Mouse (Mus musculus) frontal cortex, postnatal 36 days (tissue): ENCODE results near the gene Car2.

Experiments used
- DNase-seq, 2 experiments: peaks; one replicate each; pipeline ENCODE4 v3.0.0; 2022; ENCODE audit warnings: low spot score in 2 of 2

Gene Car2

DNA sequence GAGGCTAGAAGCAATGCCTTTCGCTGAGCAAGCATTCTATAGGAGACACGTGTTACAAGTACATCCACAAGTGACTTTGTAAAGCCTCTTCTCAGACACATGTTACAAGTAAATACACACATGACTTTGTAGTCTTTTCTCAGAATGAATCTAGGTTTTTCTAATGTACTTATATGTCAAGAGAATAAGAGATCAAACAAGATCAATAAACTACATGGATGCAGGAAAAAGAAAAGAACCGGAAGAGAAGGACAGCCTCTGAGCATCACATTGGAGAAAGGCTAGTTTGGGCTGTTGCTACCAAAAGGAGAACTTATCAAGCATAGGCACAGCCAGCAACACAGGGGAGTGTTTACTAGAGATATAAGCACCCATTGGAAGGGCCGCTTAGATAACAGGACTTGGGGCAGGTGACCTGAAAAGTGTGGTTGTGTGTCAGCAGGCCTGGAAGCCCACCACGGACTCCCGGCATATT lies 7.3 kb upstream of the Car2 start:
- no peak for DNase-seq

DNA sequence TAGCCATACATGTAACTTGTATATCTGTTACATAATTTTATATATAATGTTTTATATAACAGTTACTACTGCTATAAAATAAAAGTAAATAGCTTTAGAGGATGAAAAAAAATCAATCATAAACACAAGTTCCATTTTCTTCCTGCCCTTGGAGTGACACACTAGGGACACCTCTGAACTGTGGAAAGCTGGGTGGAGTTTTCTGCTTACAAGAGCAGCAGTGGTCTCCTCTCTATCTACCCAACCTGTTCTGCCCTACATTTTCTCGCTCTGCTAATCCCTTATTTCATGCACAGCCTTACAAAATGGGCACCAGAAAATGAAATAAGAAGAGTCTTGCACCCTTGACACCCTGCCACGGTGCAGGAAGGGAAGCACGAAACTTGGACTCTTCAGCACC lies 6.8 kb upstream of the Car2 start:
- DNase-seq, result no peak

DNA sequence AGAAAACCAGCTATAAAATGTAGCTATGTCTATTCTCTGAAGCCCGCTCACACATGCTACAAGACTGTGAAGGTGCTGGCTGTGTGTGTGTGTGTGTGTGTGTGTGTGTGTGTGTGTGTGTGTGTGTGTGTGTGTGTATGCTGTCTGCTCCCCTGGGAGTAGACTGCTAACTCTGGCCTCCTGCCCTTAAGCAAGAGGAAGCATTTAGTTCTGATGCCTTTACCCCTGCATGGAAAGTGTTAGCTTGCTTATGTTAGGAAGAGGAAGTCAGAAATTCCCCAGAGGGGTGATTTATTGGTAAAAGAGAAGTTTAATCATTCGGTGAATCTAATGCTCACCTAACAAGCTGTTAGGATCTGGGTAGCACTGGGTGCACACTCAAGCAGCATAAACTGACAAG lies 5.8 kb upstream of the Car2 start:
- no peak for DNase-seq

DNA sequence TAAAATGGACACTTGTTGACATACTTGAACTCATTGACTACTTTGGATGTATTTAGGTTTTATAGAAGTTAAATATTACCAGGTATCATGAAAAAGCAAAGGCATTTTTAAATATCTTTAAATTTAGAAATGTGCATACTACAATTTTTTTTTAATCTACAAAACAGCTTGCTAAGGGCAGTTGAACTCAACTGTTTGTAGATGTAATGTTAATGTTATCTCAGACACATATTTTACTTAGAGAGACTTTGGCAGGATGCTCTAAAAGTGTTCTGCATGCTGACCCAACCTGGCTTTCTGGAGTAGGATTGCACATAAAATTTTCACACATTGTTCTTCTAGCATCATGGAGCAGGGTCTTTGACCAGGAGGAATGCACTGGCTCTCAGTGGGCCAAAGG lies 4.1 kb upstream of the Car2 start:
- DNase-seq, result no peak

DNA sequence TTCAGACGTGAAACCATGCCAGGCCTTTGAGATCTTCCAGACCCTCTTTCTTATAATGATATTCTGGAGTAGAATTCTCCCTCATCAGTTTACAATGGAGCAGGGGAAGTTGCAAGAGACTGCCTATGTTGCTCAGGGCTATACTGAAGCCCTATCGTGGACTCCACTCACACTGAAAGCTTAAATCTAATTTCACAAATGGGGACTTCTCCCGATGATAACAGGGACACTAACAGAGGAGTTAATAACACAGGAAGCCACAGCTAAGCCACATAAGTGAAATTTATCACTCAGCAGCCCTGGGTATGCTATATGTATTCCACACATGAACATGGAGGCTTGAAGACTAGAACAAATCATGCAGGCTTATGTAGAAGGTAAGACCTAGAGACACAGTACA lies 3.3 kb upstream of the Car2 start:
- DNase-seq, result no peak

DNA sequence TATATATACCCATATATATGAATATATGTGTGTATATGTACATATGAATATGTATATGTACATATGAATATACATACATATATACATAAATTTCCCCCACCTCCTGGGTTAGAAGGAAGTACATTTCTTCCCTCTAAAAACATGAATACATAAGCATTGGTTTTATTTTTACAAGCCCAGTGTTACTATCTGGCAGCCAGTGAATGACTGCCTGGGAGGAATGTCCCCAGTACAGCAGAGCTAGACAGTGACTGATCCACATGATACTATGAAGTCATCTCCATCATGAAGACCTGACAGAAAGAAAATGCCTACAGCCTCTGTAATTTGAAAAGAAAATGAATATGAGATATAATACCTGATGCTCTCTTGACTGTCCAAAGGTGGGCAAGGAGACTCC lies 1.2 kb upstream of the Car2 start:
- no peak for DNase-seq

DNA sequence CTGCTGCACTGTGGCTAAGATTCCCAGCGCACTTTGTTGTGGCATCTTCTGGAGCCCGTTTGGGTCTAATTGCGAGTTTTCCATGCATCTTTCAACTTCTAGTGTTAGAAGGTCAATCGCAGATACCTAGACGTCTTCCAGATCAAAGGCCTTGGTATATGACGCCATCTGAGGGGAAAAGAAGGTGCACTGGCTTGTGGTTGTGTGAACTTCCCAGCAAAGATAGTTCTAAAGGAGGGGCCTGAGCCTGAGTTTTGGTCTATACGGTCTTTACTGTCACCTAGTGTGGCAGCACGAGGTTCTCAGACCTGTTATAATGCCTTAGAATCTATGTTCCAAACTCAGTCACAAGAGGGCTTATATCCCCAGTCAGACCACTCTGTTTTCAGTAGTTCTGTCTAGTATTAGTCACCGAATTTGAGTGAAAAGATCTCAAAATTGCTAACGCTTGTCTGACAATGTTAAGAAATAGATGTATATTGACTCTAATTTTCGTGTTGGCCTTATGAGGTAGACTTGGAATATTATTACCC lies 1.1 kb downstream of the Car2 start:
- DNase-seq, result no peak

DNA sequence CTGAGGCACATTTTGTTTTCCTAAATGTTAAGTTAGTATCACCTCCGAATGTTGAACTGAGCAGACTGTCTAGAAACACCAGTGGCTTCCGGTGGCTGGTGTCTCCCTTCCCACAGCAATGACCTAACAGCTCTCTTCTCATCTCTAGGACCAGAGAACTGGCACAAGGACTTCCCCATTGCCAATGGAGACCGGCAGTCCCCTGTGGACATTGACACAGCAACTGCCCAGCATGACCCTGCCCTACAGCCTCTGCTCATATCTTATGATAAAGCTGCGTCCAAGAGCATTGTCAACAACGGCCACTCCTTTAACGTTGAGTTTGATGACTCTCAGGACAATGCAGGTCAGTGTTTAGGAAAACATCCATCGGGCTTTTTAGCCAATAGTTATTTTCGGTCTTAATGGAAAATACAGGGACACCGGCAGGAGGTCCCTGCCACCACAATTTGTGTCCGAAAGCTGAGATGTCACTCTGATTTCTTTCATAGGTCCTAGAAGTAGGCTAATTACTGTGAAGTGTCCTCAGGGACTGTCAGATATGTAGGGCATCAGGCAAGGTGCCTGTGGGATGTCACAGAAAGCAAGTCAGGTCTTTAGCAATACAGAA lies 1.7 kb downstream of the Car2 start:
- no peak for DNase-seq

DNA sequence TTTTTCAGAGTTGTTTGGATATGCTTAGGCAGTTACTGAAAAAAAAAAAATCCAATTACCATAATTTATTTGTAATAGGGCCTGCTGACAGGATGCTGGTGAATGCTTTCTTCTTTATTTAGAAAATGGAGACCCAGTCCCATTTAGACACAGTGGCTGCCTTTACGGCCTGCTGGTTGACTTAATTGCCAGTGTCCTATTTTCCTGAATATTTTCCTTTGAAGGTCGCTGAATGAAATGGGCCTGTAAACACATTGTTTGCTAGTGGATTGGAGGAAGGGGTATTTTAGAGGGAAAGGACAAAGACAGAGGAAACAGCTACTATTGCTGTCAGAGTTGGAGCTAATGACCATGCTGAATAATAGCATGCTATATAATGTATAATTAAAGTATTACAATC lies 2.5 kb downstream of the Car2 start:
- DNase-seq, result no peak

DNA sequence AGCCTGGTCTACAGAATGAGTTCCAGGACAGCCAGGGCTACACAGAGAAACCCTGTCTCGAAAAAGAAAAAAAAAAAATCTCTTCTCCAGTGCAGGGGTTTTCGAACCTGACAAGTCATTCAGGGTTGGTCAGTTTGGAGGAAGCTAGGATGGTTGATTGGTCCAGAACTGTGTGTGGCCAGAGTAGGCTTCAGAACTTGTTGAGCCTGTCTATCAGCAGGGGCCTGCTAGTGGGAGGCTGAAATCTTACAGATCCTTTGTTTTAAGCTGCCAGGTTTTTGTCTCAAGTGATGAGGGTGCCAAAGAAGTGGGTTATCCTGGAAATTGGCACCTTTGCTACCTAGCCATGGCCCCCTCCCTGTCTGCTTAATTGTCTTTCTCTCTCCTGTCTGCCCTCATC lies 3.0 kb downstream of the Car2 start:
- no peak for DNase-seq

DNA sequence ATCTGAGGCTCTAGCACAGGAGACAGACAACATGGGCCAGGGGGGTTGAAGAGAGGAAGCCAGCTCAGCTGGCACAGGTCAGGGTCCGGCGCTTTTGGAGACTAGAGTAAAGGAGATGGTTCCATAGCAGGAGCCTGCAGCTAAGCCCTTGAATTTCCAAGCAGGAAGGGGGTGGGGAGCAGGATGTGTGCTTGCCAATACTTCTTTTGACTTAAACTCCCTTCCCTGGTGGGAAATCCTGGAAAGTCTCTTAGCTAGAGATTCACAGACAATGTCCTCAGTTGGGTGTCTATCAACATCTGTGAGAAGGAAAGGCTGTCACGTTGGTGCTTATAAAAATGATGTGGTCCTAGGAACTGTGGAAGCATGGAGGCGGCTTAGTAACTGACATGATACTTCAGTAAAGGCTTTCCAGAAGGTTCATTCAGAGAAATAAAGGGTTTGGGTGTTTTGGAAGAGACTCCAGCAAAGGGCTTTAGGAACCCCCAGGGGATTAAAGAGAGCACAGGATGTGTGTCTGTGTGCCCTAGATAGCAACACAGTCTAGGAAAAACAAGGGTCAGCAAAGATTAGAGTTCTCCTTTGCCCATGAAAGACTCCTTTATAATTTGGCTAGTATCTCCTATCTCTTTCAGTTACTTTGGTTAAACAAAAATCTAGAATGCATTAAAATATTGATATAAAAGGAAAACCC lies 3.8 kb downstream of the Car2 start:
- no peak for DNase-seq

DNA sequence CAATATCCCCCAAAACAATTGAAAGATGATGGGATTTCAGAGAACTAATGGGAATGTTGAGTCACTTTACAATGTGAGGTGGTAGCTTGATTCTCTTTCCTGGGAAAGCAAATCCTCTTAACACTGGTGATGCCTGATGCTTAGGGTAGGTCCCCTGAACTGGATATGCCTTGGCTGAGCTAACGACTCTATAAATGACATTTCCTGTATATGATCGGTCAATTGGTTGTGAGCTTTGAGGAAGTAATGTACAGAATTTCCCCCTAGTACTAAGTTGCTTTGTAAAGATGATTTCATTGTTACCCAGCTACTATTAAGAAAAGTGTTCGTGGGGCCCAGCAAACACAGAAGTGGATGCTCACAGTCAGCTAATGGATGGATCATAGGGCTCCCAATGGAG lies 6.9 kb downstream of the Car2 start:
- DNase-seq, result no peak

DNA sequence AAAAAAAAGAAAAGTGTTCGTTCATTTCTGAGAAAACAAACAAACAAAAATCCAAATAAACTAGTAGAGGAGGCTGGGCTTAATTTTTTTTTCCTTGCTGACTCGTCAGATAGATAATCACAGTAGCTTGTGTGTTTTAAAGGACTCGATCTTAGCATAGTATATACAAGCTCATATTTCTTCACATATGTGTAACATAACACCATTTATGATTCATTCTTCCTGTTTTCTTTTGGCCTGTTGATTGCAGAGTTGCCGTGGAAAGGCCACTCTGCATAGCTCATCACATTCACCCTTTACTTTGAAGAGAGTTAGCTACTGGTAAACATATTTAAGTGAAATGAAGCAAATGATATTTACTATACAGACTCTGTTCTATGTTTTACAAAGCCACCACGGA lies 7.6 kb downstream of the Car2 start:
- no peak for DNase-seq

DNA sequence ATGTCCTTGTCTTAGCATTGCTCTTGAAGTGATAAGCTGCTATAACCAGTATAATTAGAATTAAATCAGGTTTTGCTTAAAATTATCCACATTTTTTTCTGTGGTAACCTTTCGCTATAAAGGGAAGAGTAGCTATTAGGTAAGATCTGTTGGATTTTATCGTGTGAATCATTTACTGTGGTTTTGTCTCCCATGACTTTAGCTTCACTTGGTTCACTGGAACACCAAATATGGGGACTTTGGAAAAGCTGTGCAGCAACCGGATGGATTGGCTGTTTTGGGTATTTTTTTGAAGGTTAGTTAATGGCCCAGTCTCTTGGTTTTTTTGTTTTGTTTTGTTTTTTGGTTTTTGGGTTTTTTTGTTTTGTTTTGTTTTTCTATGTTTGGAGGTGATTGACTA lies 9.3 kb downstream of the Car2 start:
- no peak for DNase-seq

DNA sequence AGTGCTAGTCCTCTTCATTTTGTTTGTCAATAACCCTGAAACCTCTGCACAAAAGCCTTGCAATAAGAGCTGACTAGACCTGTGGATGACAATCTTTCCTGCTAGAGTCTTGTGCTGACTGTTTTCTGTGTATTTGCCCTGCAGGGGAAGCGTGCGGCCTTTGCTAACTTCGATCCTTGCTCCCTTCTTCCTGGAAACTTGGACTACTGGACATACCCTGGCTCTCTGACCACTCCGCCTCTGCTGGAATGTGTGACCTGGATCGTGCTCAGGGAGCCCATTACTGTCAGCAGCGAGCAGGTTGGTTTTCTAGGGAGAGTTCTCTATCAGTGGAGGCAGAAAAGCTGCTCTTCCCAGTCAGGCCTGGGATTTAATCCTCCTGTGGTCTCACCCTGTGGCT lies 11.7 kb downstream of the Car2 start:
- DNase-seq, result no peak

DNA sequence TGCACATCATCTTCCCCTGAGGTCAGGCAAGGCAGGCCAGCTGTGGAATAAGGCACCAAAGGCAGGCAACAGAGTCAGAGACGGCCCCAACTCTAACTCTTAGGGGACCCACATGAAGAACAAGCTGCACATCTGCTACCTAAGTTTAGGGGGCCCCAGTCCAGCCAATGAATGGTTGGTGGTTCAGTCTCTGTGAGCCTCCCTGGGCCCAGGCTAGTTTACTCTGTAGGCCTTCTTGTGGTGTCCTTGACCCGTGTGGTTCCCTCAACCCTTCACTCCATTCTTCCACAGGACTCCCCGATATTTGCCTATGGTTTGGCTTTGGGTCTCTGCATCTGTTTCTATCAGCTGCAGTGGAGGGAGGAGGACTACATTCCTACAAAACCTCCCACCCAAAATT lies 17.3 kb downstream of the Car2 start:
- no peak for DNase-seq

DNA sequence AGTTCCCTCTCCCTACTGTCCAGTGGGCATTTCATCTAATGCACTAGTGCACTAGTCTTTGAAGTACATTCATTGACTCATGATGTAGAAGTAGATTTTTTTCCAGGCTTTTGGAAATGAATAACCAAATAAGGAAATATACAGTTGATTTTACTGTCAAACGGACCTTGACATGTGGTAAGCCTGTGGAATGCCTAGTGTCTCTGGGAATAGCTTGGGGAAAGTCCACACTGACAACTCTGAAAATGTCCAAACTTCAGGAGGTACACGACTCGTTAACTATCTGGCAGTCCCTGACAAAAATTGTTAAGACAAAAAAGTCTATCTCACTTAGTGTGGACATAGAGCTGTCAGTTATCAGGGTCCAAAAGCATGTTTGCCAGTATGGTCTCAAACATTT lies 18.1 kb downstream of the Car2 start:
- no peak for DNase-seq

DNA sequence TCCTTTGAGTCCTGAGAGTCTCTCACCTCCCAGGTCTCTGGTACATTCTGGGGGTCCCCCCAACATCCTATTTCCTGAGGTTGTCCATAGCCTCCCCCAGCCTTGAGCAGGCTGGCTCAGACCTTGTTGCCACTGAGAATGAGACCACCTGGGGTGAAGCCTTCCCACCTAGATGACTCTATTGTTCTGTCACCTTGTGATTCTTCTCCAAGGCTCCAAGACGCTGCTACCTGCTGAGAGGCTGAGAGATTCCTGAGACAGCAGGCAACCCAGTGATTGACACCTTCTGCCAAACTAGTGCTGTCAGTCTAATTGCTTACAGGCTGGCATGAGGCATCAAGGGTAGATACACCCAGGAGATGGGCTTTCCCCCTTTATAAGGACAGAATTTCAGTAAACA lies 21.2 kb downstream of the Car2 start:
- no peak for DNase-seq

DNA sequence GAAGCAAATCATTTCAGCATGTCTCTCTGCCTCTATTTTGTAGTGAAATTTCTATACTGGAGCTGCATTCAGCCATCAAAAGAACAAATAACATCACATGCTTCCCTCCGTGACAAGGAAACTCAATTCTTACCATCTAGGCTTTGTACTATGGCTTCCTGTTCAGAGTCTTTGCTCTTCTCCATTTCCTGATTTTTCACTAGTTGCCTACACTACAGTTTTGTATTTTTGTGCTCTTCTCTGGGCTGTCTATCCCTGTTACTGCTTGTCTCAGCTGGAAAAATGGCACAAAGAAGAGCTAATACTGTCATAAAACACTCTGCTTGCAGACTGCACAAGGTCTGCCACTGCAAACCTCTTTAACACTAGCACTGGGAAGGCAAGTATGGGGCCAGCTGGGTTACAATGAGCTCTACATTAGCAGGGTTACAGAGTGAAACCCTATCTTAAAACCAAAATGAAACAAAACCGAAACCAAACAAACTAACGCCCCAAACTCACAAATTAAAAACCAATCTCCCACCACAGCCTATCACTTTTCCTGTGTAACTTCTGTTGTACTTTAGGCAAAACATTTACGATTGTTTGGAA lies 26.0 kb downstream of the Car2 start:
- DNase-seq, result no peak

DNA sequence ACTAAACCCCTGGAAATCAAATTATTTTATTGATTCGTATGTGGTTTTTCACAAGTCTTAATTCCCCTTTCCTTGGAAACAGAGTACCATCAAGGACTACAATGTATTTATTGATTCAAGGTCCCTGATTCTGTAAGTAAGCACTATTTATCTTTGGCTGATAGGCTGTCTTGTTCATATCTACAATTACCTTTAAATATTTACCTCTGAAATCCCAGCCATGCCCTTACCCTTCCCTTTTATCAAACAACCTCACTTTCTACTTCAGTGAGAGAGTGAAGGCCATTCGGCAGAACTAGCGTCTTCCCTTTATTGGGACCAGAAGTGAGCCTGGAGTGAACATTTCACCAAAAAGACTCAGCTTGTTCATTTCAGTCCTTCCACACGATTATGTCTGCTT lies 27.7 kb downstream of the Car2 start:
- no peak for DNase-seq

DNA sequence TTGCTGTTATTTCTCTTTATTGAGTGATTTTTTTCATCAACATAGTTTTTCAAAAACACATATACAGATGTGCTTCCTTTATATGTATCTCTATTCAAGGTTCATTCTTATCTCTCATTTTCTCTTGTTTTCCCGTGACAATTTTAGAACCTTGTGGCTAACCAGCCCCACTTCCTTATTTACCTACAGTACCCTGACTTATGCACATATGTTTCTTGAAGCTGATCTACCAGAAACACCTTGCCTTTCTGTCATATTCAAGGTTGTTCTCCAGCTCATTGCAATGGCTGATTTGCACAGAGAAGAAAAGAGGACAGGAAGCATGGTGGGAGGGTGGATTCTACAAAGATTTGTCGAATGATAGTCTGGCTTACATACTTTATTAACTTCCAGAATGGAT lies 29.3 kb downstream of the Car2 start:
- DNase-seq, result no peak

DNA sequence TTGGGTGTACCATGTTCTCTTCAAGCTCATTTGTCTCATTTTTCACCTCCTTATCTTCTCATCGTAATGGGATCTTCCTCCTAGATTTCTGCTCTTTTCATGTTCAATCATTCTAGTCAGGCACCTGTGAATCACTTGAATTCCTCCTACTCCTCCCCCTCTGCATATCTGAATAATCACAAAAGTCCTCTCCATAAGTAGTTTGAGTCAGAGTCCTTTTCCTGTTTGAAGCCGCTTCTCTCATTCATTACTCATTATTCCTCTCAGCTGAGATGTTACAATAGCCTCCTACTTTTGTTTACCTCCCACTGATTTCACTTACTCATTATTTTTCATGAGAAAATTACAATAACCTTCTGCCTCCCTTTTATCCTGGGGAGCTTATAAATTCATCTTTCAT lies 31.2 kb downstream of the Car2 start:
- no peak for DNase-seq

DNA sequence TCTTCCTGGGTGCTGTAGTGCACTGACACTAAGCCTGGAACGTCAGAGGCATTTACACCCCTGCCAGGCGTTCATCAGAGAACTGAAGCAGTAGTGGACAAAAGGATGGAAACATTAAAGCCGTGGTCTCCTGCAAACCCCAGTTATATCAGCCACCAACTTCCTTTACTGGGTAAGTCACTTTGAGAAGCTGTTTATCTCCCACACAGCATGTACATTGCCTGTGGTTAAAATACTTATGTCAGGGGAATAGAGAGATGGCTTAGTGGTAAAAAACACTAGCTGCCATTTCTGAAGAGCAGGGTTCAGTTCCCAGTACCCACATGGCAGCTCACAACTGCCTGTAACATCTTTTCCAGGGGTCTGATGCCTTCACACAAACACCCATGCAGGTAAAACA lies 58.6 kb downstream of the Car2 start:
- DNase-seq, result no peak
